Mouse (Mus musculus) heart, embryonic 15.5 days (tissue): ENCODE data around the gene Tmem104. TPM values are rescaled to one million over a fixed set of nuclear protein-coding genes. Genes with fewer than 3 reads are reported as not detected.

ENCODE experiments used
- ATAC-seq: fragments of 200-750 bp; cut with Nextera tagmentation; replicated peaks from 2 replicates; pipeline ENCODE4 v1.8.0; 2017; ENCODE audit warnings: low read depth, moderate TSS enrichment; ENCODE audit not compliant: insufficient number of reproducible peaks, insufficient read depth, low FRiP score
- H3K27ac ChIP-seq: fragments of 300-500 bp; sonication (generic); 2 replicates; pipeline ENCODE4 v1.5.1; 2015; ENCODE audit warnings: mild to moderate bottlenecking, inconsistent platforms
- H3K27me3 ChIP-seq: fragments of 300-500 bp; sonication (generic); 2 replicates; pipeline ENCODE4 v1.6.1; 2015; ENCODE audit warnings: inconsistent platforms
- H3K36me3 ChIP-seq: fragments of 300-500 bp; sonication (generic); 2 replicates; pipeline ENCODE4 v1.6.1; 2015; ENCODE audit warnings: mild to moderate bottlenecking, inconsistent platforms
- H3K4me1 ChIP-seq: fragments of 300-500 bp; sonication (generic); replicated peaks from 2 replicates; pipeline ENCODE4 v1.6.1; 2015; ENCODE audit warnings: inconsistent platforms
- H3K4me2 ChIP-seq: fragments of 300-500 bp; sonication (generic); 2 replicates; pipeline ENCODE4 v1.6.1; 2015; ENCODE audit warnings: inconsistent platforms, mild to moderate bottlenecking, moderate library complexity
- H3K4me3 ChIP-seq: fragments of 300-500 bp; sonication (generic); 2 replicates; pipeline ENCODE4 v1.5.1; 2015; ENCODE audit warnings: mild to moderate bottlenecking, inconsistent platforms
- H3K9ac ChIP-seq: fragments of 300-500 bp; sonication (generic); 2 replicates; pipeline ENCODE4 v1.6.1; 2015; ENCODE audit warnings: mild to moderate bottlenecking, inconsistent platforms
- H3K9me3 ChIP-seq: fragments of 300-500 bp; sonication (generic); replicated peaks from 2 replicates; pipeline ENCODE4 v1.6.1; 2016; ENCODE audit warnings: inconsistent platforms
- WGBS: fragments of 180-500 bp; shearing (Covaris S2); methylation state at CpG from one replicate; pipeline ENCODE4 v1.1.7; 2015; ENCODE audit warnings: mixed read lengths; 5-methylcytosine and 5-hydroxymethylcytosine counted together
- polyA plus RNA-seq: library from polyadenylated mRNA; unstranded; fragments of >200 nt; fragmentation: Nextera tagmentation; extraction: Ambion mirVana; gene quantifications from 2 replicates; pipeline ENCODE4 v1.2.1, GENCODE M21; 2015

Tmem104 gene
- polyA plus RNA-seq, 1 experiment from 2014 or later: 6.6 TPM

- Histone ChIP-seq H3K9ac (no peak overlapping the region), H3K9me3 (no peaks in the 10 kb centered on the region), H3K4me3 (no peak overlapping the region), H3K36me3 (no peaks in the 10 kb centered on the region), H3K27me3 (peaks cover 19% of the 10 kb centered on the region), H3K4me2 (no peak overlapping the region), H3K27ac (no peak overlapping the region), H3K4me1 (peaks cover 40% of the 10 kb centered on the region)
- ATAC-seq: no peak
- WGBS: 85% methylated on average over 4 of the region's 4 CpGs
These were observed 17.9 kb upstream of the Tmem104 start for GRCm38 (mm10) chr11:115169430-115169829.

DNA sequence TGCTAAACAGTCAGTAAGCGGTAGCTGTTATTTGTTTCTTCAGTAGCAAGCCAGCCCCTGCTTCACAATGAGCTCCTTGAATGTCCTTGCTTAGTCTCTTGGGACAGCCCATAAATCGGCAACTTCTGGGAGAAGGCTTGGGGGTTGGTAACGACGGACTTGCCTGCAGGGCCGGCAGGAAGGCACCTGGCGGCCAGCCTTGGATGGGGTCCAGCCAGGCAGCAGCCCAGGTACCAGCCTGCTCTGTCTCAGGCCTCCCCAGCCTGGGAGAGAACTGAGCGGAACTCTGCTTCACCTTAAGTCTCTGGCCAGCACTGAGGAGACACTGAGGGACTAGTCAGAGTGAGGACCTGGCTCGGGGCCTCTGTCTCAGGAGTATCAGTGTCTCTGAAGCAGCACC, 16.2 kb upstream of the Tmem104 start:
- Histone ChIP-seq H3K9ac (no peak overlapping the region), H3K4me1 (peaks cover 30% of the 10 kb centered on the region), H3K27ac (no peak overlapping the region), H3K4me3 (no peak overlapping the region), H3K36me3 (no peaks in the 10 kb centered on the region), H3K4me2 (no peak overlapping the region), H3K27me3 (peaks cover 10% of the 10 kb centered on the region; the same call in 1 of the 2 replicates), H3K9me3 (no peaks in the 10 kb centered on the region)
- ATAC-seq: no peak
- WGBS: 54% methylated on average over 8 of the region's 8 CpGs

DNA sequence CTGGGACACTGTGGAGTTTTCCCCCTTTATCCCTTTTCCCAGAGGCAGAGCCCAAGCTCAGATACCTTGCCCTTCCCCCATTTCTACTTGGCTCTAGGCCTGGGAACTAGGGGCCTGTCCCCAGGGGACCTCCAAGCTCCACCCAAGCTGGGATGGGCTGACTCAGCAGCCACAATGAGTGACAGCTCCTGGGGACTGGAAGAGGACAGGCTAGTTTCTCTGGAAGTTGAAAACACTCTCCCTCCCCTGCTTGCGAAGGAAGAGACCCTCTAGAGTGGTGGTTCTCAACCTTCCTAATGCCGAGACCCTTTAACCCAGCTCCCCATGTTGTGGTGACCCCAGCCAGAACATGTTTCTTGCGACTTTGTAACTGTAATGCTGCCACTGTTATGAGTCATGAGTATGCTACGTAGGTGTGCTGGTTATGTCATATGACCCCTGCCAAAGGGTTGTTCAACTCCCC, 14.4 kb upstream of the Tmem104 start:
- H3K27me3 ChIP-seq: peaks cover 10% of the 10 kb centered on the region; the same call in 1 of the 2 replicates
- H3K9ac ChIP-seq: no peak overlapping the region
- peaks cover 38% of the 10 kb centered on the region for H3K4me1 ChIP-seq
- 30% methylated on average over 4 of the region's 4 CpGs for WGBS
- H3K4me2 ChIP-seq: peak overlapping the region; percentile 22
- H3K36me3 ChIP-seq: no peaks in the 10 kb centered on the region
- ATAC-seq: no peak; the same call in 1 of the 2 replicates
- no peak overlapping the region for H3K4me3 ChIP-seq
- no peak overlapping the region for H3K27ac ChIP-seq
- no peaks in the 10 kb centered on the region for H3K9me3 ChIP-seq

GRCm38 (mm10) chr11:115173549-115174339, 13.5 kb upstream of the Tmem104 start:
- Histone ChIP-seq H3K9ac (no peak overlapping the region), H3K27me3 (peaks cover 10% of the 10 kb centered on the region; the same call in 1 of the 2 replicates), H3K27ac (0 out of 2 replicates have a peak overlapping the region, but pooled peaks have one; percentile 34), H3K36me3 (no peaks in the 10 kb centered on the region), H3K4me2 (peak overlapping the region; percentile 15; the same call in 1 of the 2 replicates), H3K4me1 (peaks cover 44% of the 10 kb centered on the region), H3K9me3 (no peaks in the 10 kb centered on the region), H3K4me3 (no peak overlapping the region)
- ATAC-seq: no peak
- 29% methylated on average over 16 of the region's 16 CpGs for WGBS

GRCm38 (mm10) chr11:115176399-115177190, 10.7 kb upstream of the Tmem104 start:
- Histone ChIP-seq H3K36me3 (no peaks in the 10 kb centered on the region), H3K27me3 (peaks cover 9% of the 10 kb centered on the region; the same call in 1 of the 2 replicates), H3K9ac (no peak overlapping the region), H3K9me3 (no peaks in the 10 kb centered on the region), H3K4me2 (no peak overlapping the region), H3K4me3 (no peak overlapping the region), H3K27ac (peak overlapping the region; percentile 39; the same call in 1 of the 2 replicates), H3K4me1 (peaks cover 39% of the 10 kb centered on the region)
- no peak for ATAC-seq
- WGBS: 70% methylated on average over 24 of the region's 24 CpGs

- Histone ChIP-seq H3K9me3 (no peaks in the 10 kb centered on the region), H3K27me3 (peaks cover 5% of the 10 kb centered on the region; the same call in 1 of the 2 replicates), H3K27ac (peak overlapping the region; percentile 39; the same call in 1 of the 2 replicates), H3K4me3 (no peak overlapping the region), H3K4me2 (no peak overlapping the region), H3K9ac (no peak overlapping the region), H3K36me3 (no peaks in the 10 kb centered on the region), H3K4me1 (peaks cover 31% of the 10 kb centered on the region)
- no peak for ATAC-seq
- WGBS: 58% methylated on average over 10 of the region's 10 CpGs
These were observed 9.6 kb upstream of the Tmem104 start for GRCm38 (mm10) chr11:115177559-115178195.

DNA sequence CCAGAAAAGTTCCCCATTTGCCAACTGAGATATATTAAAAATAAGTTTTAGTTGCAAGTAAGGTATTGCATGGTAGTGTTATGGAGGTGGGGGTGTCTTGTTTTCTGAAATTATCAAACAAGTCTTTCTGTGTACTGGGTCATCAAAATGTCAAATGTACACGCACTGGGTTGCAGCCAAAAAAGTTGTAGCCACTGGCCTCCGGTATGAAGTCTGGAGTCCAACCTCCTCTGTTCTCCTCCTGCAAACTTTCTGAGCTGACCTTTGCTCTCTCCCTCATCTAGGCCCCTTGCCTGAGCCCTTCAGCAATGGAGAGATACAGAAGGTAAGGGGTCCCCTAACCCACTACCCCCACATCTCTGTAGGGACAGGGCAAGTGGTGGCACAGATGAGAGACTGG, 8.5 kb upstream of the Tmem104 start:
- Histone ChIP-seq H3K4me2 (no peak overlapping the region), H3K36me3 (no peaks in the 10 kb centered on the region), H3K27ac (no peak overlapping the region), H3K4me3 (no peak overlapping the region), H3K27me3 (peaks cover 5% of the 10 kb centered on the region; the same call in 1 of the 2 replicates), H3K4me1 (peaks cover 21% of the 10 kb centered on the region), H3K9ac (no peak overlapping the region), H3K9me3 (no peaks in the 10 kb centered on the region)
- ATAC-seq: no peak
- 84% methylated on average over 2 of the region's 2 CpGs for WGBS

DNA sequence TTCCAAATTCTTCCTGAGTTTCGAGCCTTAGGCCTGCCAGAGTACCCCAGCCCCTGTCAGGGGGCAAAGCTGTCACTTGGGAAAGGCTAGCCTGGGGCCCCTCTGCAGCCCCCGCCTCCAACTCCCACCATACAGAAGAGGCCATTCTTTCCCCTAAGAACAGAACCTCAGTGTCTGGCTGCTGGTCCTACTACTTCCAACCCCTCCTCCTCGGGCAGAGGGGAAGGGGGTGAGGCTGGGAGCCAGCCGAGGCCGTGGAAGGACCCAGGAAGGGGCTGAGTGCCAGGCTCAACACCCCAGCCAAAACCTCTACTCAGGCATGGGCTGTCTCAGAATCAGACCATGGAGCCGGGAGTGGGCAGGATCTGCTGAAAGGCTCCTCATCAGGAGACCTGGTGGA, 8.1 kb upstream of the Tmem104 start:
- no peak overlapping the region for H3K9ac ChIP-seq
- H3K4me1 ChIP-seq: peaks cover 17% of the 10 kb centered on the region; the same call in 1 of the 2 replicates
- H3K9me3 ChIP-seq: no peaks in the 10 kb centered on the region
- 62% methylated on average over 6 of the region's 6 CpGs for WGBS
- H3K4me2 ChIP-seq: no peak overlapping the region
- no peak for ATAC-seq
- H3K27me3 ChIP-seq: peaks cover 5% of the 10 kb centered on the region; the same call in 1 of the 2 replicates
- no peak overlapping the region for H3K27ac ChIP-seq
- no peak overlapping the region for H3K4me3 ChIP-seq
- no peaks in the 10 kb centered on the region for H3K36me3 ChIP-seq

GRCm38 (mm10) chr11:115179881-115180280, 7.4 kb upstream of the Tmem104 start:
- 74% methylated on average over 6 of the region's 6 CpGs for whole genome bisulfite sequencing
- Histone ChIP-seq H3K9ac (no peak overlapping the region), H3K27me3 (peaks cover 3% of the 10 kb centered on the region; the same call in 1 of the 2 replicates), H3K36me3 (no peaks in the 10 kb centered on the region), H3K4me3 (no peak overlapping the region), H3K4me1 (peaks cover 17% of the 10 kb centered on the region; the same call in 1 of the 2 replicates), H3K27ac (no peak overlapping the region), H3K4me2 (no peak overlapping the region), H3K9me3 (no peaks in the 10 kb centered on the region)
- ATAC-seq: no peak

DNA sequence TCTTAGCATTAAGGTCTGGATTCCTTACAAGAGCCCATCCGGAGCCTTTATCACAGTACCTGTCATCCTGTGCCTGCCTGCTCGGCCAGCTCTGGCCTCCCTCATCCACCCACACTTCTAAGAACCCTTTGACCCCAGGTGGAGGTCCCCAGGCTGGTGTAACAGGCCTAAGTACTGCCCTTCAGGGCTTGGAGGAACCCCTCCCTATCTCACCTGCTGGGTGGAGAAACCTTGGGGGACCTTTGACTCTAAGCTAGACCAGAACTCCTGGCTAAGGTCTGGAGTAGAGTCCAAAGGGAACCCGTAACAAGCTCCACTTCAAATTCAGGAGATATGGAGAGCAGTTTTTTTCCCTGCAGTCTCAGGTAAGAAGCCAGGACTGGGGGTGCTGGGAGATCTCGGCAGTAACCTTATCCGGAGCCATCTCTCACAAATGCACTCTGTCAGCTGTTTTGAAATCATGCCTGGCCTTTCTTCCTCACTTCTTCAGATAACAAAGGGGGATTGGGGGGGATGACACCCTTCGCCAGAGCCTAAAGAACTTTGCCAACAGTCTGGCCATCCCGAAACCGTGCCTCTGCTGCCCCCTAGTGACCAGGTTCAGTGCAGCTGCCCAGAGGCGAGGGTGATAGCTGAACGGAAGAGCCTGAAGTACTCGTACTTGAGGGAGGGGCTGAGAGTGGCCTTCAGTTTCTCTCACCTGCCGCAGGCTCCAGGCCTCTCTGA, 5.2 kb upstream of the Tmem104 start:
- H3K4me3 ChIP-seq: no peak overlapping the region
- H3K4me2 ChIP-seq: no peak overlapping the region
- no peak for ATAC-seq
- 15% methylated on average over 12 of the region's 12 CpGs for WGBS
- no peaks in the 10 kb centered on the region for H3K9me3 ChIP-seq
- H3K27ac ChIP-seq: no peak overlapping the region
- H3K27me3 ChIP-seq: no peaks in the 10 kb centered on the region
- peaks cover 23% of the 10 kb centered on the region for H3K4me1 ChIP-seq
- no peaks in the 10 kb centered on the region for H3K36me3 ChIP-seq
- H3K9ac ChIP-seq: no peak overlapping the region
